Mouse (Mus musculus) E14TG2a.4 (cell line): ENCODE data around the gene Sectm1b.
"Not testable (repeated sequence)": the region's sequence is repeated elsewhere in the genome, so short reads cannot be mapped to it uniquely, and the experiment has no call there.

Experiments
- H3K27me3 ChIP-seq: 2 replicates; pipeline ENCODE4 v1.6.1; 2014; ENCODE audit warnings: low read length, control low read depth; ENCODE audit not compliant: insufficient read depth
- H3K36me3 ChIP-seq: 2 replicates; pipeline ENCODE4 v1.6.1; 2014; ENCODE audit warnings: low read length, control low read depth; ENCODE audit not compliant: insufficient read depth
- H3K4me1 ChIP-seq: replicated peaks from 2 replicates; pipeline ENCODE4 v1.6.1; 2014; ENCODE audit warnings: low read depth, low read length, control low read depth
- H3K4me3 ChIP-seq: replicated peaks from 2 replicates; pipeline ENCODE4 v1.5.1; 2014; ENCODE audit warnings: mild to moderate bottlenecking, low read length
- H3K9me3 ChIP-seq: 2 replicates; pipeline ENCODE4 v1.6.1; 2014; ENCODE audit warnings: low read length, control low read depth
- CTCF ChIP-seq: conservative IDR thresholded peaks from 2 replicates; pipeline ENCODE4 v1.5.1; 2014; ENCODE audit warnings: low read length
- NANOG ChIP-seq: IDR thresholded peaks from 2 replicates; pipeline ENCODE4 v1.6.1; 2014; ENCODE audit warnings: borderline replicate concordance, low read length, mixed read lengths
- POU5F1 ChIP-seq: IDR thresholded peaks from 2 replicates; pipeline ENCODE4 v1.6.1; 2014; ENCODE audit warnings: low read length, borderline replicate concordance

The Sectm1b gene

DNA sequence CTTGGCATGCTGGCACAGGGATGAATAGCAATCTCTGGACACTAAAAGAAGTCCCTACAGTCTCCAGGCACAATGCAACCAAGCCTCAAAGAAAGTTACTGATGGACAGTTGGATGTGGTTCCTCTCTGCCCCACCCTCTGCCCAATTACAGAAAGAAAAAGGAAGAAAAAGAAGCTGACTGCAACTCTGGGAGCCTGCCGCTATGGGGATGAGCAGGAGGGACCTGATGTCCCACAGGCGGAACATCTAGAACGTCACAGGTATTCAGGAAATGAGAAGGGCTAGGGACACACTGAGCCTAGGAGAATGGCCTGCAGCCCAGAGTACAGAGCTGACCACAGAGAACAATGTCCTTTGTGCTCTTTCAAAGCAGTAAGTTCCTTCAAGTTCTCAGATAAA lies 18.9 kb upstream of the Sectm1b start:
- Histone ChIP-seq H3K4me1 (no peaks in the 10 kb centered on the region), H3K4me3 (no peak overlapping the region), H3K36me3 (no peaks in the 10 kb centered on the region), H3K9me3 (peaks cover 7% of the 10 kb centered on the region), H3K27me3 (no peaks in the 10 kb centered on the region)
- TF ChIP-seq CTCF (no peak), NANOG (no peak), POU5F1 (no peak)

DNA sequence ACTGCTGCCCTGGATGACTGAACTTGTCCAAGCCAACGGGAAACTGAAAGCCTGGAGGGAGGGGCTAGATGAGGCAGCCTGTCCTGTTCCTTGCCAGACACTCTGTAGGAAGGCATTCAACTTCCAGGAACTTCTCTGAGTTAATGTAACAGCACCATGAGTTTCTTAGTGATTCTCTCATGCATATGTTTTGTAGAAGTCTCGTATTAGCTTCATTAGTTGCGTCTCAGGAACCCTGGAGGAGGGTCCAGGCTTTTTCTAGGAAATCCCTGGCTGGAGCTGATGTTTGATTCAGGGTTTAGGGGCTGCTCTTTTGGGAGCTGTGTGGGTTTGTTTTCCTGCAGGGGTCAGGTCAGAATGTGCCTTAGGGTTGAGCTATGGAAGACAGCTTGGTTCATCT lies 17.8 kb upstream of the Sectm1b start, which contains the start of gene Sectm1a:
Sectm1a (minus strand) TSS at position 101 of the 400 bp plus-strand sequence.
- TF ChIP-seq CTCF (no peak), POU5F1 (no peak), NANOG (no peak)
- no peak within 1 kb of the TSS for H3K4me3 ChIP-seq
- H3K36me3 ChIP-seq, result no peaks in the 10 kb centered on the region
- no peaks in the 10 kb centered on the region for H3K4me1 ChIP-seq
- peaks cover 18% of the 10 kb centered on the region for H3K9me3 ChIP-seq
- no peaks in the 10 kb centered on the region for H3K27me3 ChIP-seq

DNA sequence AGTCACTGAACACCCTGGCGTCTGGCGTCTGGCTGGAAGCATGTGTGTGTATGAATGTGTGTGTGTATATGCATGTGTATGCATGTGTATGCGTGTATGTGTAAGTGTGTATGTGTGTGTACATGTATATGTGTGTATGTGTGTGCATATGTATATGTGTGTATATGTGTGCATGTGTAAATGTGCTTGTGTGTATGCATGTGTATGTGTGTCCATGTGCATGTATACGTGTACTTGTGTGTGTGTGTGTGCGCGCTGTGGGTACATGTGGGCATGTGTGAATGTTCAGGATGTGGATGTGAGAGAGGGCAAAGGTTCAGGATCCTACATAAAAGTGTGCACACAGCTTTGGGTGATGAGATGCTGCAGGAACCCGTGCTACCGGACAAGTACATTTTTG lies 17.0 kb upstream of the Sectm1b start:
- Histone ChIP-seq H3K4me1 (no peaks in the 10 kb centered on the region), H3K27me3 (no peaks in the 10 kb centered on the region), H3K9me3 (peaks cover 26% of the 10 kb centered on the region), H3K4me3 (no peak overlapping the region), H3K36me3 (no peaks in the 10 kb centered on the region)
- TF ChIP-seq NANOG (no peak), CTCF (no peak), POU5F1 (no peak)

DNA sequence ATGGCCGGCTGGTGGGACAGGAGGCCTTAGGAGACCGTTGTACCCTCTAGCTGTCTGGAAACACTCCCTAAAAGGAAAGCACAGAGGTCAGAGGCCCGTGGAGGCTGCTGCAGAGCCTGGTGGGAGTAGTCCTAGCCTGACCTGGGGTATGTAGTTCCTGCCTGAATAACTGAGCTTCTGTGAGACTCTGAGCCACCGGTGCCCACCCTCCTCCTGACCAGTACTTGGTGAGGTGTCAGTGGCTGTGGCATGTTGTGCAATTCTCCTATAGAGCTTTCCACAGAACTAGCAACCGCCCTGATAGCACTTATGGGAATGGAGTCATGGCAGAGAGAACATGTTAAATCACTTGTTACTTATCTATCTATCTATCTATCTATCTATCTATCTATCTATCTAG lies 12.3 kb upstream of the Sectm1b start:
- Histone ChIP-seq H3K9me3 (peaks cover 35% of the 10 kb centered on the region), H3K27me3 (no peaks in the 10 kb centered on the region), H3K4me1 (no peaks in the 10 kb centered on the region), H3K4me3 (no peak overlapping the region), H3K36me3 (no peaks in the 10 kb centered on the region)
- TF ChIP-seq CTCF (no peak), NANOG (no peak)

DNA sequence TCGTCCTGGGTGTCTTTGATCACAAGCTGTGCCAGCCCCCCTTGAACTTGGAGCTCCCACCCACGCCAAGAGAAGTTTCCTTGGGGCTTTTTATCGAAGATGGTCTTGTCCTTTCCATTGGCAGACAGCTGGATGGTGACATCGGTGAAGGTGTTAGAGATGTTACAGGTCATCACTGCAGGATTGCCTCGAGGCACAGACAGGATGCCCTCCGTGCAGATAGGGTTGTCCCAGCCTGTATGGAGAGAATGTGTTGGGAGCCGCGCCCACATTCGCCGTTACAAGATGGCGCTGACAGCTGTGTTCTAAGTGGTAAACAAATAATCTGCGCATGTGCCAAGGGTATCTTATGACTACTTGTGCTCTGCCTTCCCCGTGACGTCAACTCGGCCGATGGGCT lies 6.3 kb upstream of the Sectm1b start:
- H3K4me1 ChIP-seq, H3K4me3 ChIP-seq, H3K36me3 ChIP-seq, H3K27me3 ChIP-seq: not testable (repeated sequence)
- H3K9me3 ChIP-seq, result peaks cover 31% of the 10 kb centered on the region

DNA sequence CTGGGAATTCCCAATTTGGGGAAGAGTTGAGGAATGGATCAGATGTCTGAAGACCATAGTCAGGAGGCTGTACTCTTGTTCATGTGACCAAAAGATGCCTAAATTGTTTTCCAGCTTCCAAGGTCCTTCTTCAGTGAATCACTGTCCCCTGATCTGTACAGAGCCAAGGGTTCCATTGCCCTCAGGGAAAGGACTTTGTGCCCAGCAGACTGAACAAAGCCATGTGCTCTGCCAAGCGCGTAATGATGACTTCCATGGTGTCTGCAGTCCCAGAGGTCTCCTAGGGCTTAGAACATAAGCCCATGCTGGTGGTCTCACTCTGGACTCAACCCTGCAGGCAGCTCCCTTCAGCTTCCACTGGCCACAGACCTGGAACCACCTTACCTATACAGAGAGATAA lies 4.5 kb upstream of the Sectm1b start:
- Histone ChIP-seq H3K9me3 (peaks cover 28% of the 10 kb centered on the region), H3K4me1 (no peaks in the 10 kb centered on the region), H3K27me3 (no peaks in the 10 kb centered on the region; the same call in 1 of the 2 replicates), H3K36me3 (no peaks in the 10 kb centered on the region), H3K4me3 (no peak overlapping the region)
- no peak for TF ChIP-seq POU5F1
- no peak for TF ChIP-seq CTCF
- no peak for TF ChIP-seq NANOG

DNA sequence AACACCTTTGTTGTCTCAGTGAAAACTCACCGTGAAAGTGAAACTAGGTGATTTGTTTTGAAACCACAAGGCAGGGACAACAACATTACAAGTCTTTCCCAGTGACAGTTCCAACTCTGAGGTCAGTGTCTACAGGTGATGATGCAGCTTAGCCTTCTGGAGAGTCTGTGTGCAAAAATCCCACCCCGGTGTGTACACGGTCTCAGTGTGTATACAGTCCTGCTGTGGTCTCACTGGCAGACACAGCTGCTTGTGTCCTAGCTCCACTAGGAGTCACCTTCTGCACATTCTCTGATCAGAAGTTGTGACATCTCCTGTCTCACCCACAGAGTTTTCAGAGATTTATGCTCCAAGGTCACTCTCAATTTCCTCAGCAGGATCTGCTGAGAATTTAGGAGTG lies 828 bp upstream of the Sectm1b start:
- H3K4me3 ChIP-seq, result no peak overlapping the region
- peaks cover 22% of the 10 kb centered on the region for H3K9me3 ChIP-seq
- H3K36me3 ChIP-seq, result no peaks in the 10 kb centered on the region
- no peaks in the 10 kb centered on the region; the same call in 1 of the 2 replicates for H3K27me3 ChIP-seq
- no peaks in the 10 kb centered on the region for H3K4me1 ChIP-seq
- TF ChIP-seq NANOG (no peak), CTCF (no peak), POU5F1 (no peak)

DNA sequence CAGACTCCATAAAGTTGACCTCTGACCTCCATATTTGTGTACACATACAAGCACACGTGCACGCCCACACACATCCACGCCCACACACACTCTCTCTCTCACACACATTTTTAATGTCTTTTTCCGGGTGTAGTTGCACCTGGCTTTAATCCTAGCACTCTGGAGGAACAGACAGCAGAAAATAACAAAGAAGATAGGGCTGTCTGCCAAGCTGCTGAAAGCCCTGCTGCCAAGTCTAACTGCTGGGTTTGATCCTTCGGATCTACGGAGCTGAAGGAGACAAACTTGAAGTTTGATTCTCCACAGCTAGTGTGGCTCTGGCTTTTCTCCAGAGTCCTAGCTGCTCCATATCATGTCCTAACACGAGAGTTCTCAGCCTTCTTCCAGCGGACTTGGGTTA lies 1.8 kb downstream of the Sectm1b start:
- no peak for TF ChIP-seq POU5F1
- no peak for TF ChIP-seq NANOG
- TF ChIP-seq CTCF, result no peak

DNA sequence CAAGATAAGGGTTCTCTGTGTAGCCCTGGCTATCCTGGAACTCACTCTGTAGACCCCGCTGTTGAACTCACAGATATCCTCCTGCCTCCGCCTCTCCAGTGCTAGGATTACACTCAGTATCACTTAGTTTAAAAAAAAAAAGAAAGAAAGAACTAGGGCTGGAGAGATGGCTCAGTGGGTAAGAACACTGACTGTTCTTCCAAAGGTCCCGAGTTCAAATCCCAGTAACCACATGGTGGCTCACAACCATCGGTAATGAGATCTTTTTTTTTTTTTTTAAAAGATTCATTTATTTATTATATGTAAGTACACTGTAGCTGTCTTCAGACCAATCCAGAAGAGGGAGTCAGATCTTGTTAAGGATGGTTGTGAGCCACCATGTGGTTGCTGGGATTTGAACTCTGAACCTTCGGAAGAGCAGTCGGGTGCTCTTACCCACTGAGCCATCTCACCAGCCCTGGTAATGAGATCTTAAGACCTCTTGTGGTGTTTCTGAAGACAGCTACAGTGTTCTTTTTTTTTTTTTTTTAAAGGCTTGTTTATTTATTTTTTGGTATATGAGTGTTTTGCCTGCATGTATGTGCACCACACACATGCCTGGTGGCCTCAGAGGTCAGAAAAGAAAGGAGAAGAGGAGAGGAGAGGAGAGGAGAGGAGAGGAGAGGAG lies 2.8 kb downstream of the Sectm1b start:
- not testable (repeated sequence) for H3K36me3 ChIP-seq, H3K4me1 ChIP-seq, H3K27me3 ChIP-seq

More for the DNA sequence above, 1.8 kb downstream of the Sectm1b start:
- Histone ChIP-seq H3K4me3 (no peak overlapping the region), H3K4me1 (no peaks in the 10 kb centered on the region), H3K27me3 (no peaks in the 10 kb centered on the region; the same call in 1 of the 2 replicates), H3K9me3 (0 out of 2 replicates have a peak, but pooled peaks cover 1% of the 10 kb centered on the region), H3K36me3 (no peaks in the 10 kb centered on the region)

More for the DNA sequence above, 2.8 kb downstream of the Sectm1b start:
- H3K4me3 ChIP-seq, H3K9me3 ChIP-seq: not testable (repeated sequence)
